Mouse (Mus musculus) ES-CJ7 (cell line): Measurements from ENCODE around the gene Gatad1.
A peak's percentile ranks its signal among the peaks of the same experiment; 100 is the strongest.
"Not testable (repeated sequence)": the region's sequence is repeated elsewhere in the genome, so short reads cannot be mapped to it uniquely, and the experiment has no call there.

Source experiments
- DNase-seq: peaks from one replicate; pipeline ENCODE4 v3.0.0; 2011; ENCODE audit warnings: low read depth, low spot score

Gene Gatad1

GRCm38 (mm10) chr5:3635286-3635685, 21.7 kb downstream of the Gatad1 start:
- no peak for DNase-seq

DNA sequence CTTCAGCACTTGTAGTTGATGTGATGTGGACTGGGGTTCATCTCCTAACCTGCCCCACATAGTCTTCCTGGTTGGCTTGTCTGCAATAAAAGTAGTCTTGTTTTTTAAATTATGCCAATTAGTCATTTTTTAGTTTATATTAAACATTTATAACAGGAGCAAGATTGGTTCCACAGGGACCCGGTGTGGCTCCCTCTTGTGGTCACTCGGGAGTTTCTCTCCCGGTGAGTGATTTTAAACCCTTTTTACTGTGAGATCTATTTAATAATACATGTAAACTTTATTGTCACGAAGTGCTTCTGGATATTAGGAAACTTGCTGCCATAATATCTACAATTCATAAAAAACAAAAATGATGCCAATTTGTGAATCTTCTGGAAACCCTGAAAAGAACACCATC, 23.0 kb downstream of the Gatad1 start:
- DNase-seq: no peak

GRCm38 (mm10) chr5:3633315-3633714, 23.7 kb downstream of the Gatad1 start:
- DNase-seq: no peak

DNA sequence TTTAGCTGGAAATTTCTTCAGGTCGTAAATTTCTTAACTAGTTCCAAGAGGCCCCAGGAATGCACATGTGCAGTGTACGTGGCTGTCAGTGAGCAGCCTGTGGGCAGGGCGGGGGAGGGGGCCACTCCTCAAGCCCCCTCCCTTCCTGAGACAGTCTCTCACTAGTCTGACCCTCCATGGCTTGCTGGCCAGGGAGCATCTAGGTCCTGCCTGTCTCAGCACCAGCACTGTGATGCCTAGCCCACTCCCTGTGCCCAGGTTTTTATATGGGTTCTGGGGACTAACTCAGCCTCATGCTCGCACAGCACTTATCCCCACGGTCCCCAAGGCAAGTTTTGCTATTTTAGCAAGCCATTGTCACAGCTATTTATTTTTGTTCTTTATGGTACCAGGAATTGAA, 24.7 kb downstream of the Gatad1 start:
- no peak for DNase-seq

DNA sequence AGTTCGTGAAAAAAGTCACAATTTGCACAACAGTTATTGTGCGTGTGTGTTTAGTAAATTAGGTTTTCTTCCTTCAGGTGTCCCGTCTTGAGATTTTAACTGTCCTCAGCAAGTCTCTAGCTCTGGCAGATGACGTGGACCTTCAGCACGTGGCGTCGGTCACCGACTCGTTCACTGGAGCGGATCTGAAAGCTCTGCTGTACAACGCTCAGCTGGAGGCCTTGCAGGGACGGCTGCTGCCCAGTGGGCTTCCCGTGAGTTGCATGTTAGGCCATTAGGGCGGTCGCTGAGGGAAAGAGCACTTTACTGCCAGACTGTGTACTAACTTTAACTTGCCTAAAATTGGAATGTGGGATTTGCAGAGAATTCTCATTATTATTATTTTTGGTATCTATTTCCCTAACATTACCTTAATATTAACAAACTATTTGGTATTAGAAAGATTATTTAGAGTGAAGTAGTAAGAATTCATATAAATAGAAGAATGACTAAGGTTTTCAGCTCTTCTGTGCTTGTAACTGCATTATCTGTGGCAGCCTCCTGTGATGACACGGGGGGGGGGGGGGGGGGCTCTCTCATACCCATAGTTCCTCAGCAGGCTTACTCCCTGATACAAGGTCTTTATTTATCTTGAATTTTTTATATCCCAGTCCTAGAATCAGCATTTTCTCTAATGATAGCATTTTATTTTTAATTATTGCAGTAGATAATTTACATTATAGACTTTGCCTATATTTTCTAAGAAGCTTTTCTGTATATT, 25.3 kb downstream of the Gatad1 start:
- DNase-seq: no peak

- no peak for DNase-seq
These were observed 26.9 kb downstream of the Gatad1 start for GRCm38 (mm10) chr5:3630055-3630454.

DNA sequence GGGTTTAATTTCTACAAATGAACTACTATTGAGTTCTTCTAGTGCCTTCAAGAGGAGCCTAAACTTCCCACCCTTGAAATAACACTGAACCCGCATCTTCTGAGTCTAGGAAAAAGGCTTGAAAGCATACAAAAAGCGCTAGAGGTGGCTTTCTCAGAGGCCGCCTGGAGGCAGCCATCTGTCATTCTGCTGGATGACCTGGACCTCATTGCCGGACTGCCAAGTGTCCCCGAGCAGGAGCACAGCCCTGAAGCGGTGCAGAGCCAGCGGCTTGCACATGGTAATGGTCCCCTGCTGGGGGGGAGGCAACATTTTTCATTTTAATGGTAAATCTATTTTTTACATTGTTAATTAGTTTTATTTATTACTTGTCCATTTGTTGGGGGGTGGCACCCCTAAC, 36.5 kb downstream of the Gatad1 start:
- DNase-seq: no peak

DNA sequence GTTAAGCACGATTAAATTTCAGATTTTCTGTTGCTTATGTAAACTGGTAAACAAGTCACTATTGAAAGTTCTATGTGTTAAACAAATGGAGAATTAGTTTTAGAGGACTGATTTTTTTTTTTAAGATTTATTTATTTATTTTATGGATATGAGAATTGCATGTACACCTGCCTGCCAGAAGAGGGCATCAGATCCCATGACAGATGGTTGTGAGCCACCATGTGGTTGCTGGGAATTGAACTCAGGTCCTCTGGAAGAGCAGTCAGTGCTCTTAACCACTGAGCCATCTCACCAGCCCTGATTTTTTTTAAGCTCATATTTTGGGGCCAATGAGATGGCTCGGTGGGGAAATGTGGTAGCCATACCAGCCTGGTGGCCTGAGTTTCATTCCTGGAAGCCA, 45.1 kb downstream of the Gatad1 start:
- not testable (repeated sequence) for DNase-seq

DNA sequence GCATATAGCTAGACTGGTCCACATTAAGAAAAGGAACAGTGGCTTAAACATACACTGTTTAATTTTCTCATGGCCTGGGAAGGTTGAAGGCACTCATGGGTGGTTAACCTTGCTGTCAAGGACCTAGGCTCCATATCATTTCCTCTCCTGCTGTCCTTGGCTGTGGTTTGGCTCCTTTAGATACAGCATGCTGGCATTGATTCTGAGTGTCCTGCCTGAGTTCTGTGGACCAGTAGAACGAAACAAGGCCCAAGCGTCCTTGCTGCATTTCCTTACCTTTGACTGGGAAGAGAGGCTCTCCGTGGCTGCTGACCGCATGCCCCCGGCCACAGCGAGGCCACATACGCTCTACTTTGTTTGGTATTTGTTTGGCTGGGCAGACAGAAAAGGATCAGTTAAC, 47.7 kb downstream of the Gatad1 start:
- DNase-seq: no peak

GRCm38 (mm10) chr5:3607114-3607513, 49.9 kb downstream of the Gatad1 start:
- DNase-seq: no peak

DNA sequence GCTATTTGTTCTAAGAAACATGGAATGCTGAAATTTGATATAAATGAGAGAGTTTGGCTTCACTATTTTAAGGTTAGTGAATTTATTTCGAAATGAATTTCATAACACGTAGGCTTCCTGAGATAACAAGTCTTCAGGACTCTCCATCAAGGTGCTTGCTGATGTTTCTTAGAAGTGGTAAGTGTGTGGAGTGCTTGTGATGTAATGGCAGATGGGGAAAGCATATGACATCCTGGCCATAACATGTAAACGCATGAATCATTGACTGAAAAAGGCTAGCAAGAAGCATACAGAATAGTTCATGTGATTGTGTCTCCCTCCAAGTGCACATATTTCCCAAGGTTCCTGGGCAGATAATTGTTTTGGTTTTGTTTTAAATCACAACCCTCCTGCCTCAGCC, 56.2 kb downstream of the Gatad1 start:
- DNase-seq: no peak

GRCm38 (mm10) chr5:3600298-3600697, 56.7 kb downstream of the Gatad1 start:
- DNase-seq: no peak

GRCm38 (mm10) chr5:3598766-3599165, 58.2 kb downstream of the Gatad1 start:
- DNase-seq: no peak

DNA sequence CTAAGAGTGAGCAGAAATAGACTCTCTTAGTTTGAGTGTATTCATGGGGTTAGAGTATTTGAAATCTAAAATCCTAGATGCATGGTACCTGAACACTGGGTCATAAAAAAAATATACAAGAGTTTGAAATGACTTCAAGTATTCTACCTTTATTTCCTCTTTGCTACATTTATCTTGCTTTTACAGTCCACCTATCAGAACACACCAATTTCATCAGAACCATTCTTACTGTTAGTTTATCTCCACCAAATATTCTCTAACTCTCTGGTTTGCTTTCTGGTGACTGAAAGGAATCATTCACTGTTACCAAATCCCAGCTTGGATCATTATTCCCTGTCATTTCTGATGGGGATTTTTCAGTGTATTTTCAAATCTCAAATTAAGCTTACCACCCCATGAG, 59.8 kb downstream of the Gatad1 start:
- DNase-seq: no peak

- peak; percentile 90 for DNase-seq
These were observed 60.6 kb downstream of the Gatad1 start, which contains the start of gene Rbm48 for GRCm38 (mm10) chr5:3596399-3596766. Gene Rbm48, minus strand, starts transcription at chr5:3596585.

- DNase-seq: peak; percentile 97
These were observed 61.1 kb downstream of the Gatad1 start, which contains the start of gene Pex1 for GRCm38 (mm10) chr5:3595693-3596398. Gene Pex1, plus strand, starts transcription at chr5:3596066.
